Mouse (Mus musculus): ENCODE data around the gene Gm45717.

DNA sequence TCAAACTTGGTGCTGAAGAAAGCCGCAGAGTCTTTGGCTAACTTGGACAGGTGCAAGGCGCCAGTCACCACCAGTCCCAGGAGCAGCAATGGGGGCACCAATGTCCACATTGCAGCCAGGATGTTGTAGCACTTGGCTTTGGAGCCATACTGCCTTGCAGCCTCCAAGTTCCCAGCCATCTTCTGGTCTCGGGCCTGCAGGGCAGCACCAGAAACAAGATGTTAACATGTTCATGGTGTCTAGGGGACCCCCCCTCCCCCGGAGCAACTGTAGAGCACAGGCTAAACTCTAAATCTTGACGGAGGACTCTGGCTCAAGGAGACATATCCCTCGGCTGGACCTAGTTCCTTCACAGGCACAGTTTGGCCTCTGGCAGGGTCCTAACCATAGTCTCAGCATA, 6.5 kb downstream of the Gm45717 start:
- TF ChIP-seq CTCF (IDR thresholded peaks at IDR 0.05) (no peak), POLR2A (IDR thresholded peaks at IDR 0.05; ENCODE audit: insufficient read depth, low read depth, low read length) (no peak)
